Mouse (Mus musculus) stomach, embryonic 15.5 days (tissue): ENCODE results near the gene Fahd2a. TPM values are rescaled to one million over a fixed set of nuclear protein-coding genes. Genes with fewer than 3 reads are reported as not detected.
A peak's percentile ranks its signal among the peaks of the same experiment; 100 is the strongest.

Experiments
- ATAC-seq: fragments of 200-750 bp; cut with Nextera tagmentation; 2 replicates; pipeline ENCODE4 v1.8.0; 2017; ENCODE audit warnings: low read depth, moderate number of reproducible peaks, moderate TSS enrichment; ENCODE audit not compliant: insufficient read depth, low FRiP score
- H3K27ac ChIP-seq: fragments of 300-500 bp; sonication (generic); 2 replicates; pipeline ENCODE4 v1.5.1; 2015; ENCODE audit warnings: mild to moderate bottlenecking, inconsistent platforms
- H3K27me3 ChIP-seq: fragments of 300-500 bp; sonication (generic); replicated peaks from 2 replicates; pipeline ENCODE4 v1.6.1; 2015; ENCODE audit warnings: inconsistent platforms
- H3K36me3 ChIP-seq: fragments of 300-500 bp; sonication (generic); 2 replicates; pipeline ENCODE4 v1.6.1; 2015; ENCODE audit warnings: inconsistent platforms
- H3K4me1 ChIP-seq: fragments of 300-500 bp; sonication (generic); 2 replicates; pipeline ENCODE4 v1.6.1; 2015; ENCODE audit warnings: inconsistent platforms
- H3K4me2 ChIP-seq: fragments of 300-500 bp; sonication (generic); 2 replicates; pipeline ENCODE4 v1.6.1; 2015; ENCODE audit warnings: mild to moderate bottlenecking, inconsistent platforms
- H3K4me3 ChIP-seq: fragments of 300-500 bp; sonication (generic); replicated peaks from 2 replicates; pipeline ENCODE4 v1.5.1; 2015; ENCODE audit warnings: inconsistent platforms
- H3K9ac ChIP-seq: fragments of 300-500 bp; sonication (generic); 2 replicates; pipeline ENCODE4 v1.6.1; 2015; ENCODE audit warnings: inconsistent platforms
- H3K9me3 ChIP-seq: fragments of 300-500 bp; sonication (generic); 2 replicates; pipeline ENCODE4 v1.6.1; 2016; ENCODE audit warnings: inconsistent platforms
- WGBS: fragments of 180-500 bp; shearing (Covaris S2); methylation state at CpG from one replicate; pipeline ENCODE4 v1.1.7; 2015; 5-methylcytosine and 5-hydroxymethylcytosine counted together
- polyA plus RNA-seq: library from polyadenylated mRNA; unstranded; fragments of >200 nt; fragmentation: Nextera tagmentation; extraction: Ambion mirVana; gene quantifications from 2 replicates; pipeline ENCODE4 v1.2.1, GENCODE M21; 2015

The Fahd2a gene
- polyA plus RNA-seq = 24.6 and 25.2 TPM in 2 replicates

- Histone ChIP-seq H3K27ac (peak within 1 kb of the TSS; percentile 44; the same call in 1 of the 2 replicates), H3K4me1 (peaks cover 11% of the 10 kb centered on the region; the same call in 1 of the 2 replicates), H3K9ac (peak within 1 kb of the TSS; percentile 48), H3K4me3 (peak within 1 kb of the TSS; percentile 76), H3K36me3 (no peaks in the 10 kb centered on the region), H3K9me3 (no peaks in the 10 kb centered on the region), H3K4me2 (peak within 1 kb of the TSS; percentile 83), H3K27me3 (no peaks in the 10 kb centered on the region)
- WGBS = 4% methylated on average over 36 of the region's 37 CpGs
- peak; percentile 91 for ATAC-seq
These were observed at the start of gene Fahd2a for GRCm38 (mm10) chr2:127444055-127444789. Gene Fahd2a (minus strand): TSS chr2:127444565.

- WGBS = 8% methylated on average over 19 of the region's 19 CpGs
- no peaks in the 10 kb centered on the region for H3K36me3 ChIP-seq
- peak overlapping the region; percentile 53 for H3K4me2 ChIP-seq
- peaks cover 49% of the 10 kb centered on the region for H3K27me3 ChIP-seq
- H3K4me1 ChIP-seq = peaks cover 23% of the 10 kb centered on the region
- no peak overlapping the region for H3K9ac ChIP-seq
- ATAC-seq = peak; percentile 44
- H3K4me3 ChIP-seq = peak overlapping the region; percentile 19
- H3K9me3 ChIP-seq = no peaks in the 10 kb centered on the region
- no peak overlapping the region for H3K27ac ChIP-seq
These were observed 40.3 kb upstream of the Fahd2a start for GRCm38 (mm10) chr2:127484476-127485170.

GRCm38 (mm10) chr2:127483001-127483400, 38.6 kb upstream of the Fahd2a start:
- peak overlapping the region; percentile 92 for H3K4me2 ChIP-seq
- peak overlapping the region; percentile 35; the same call in 1 of the 2 replicates for H3K27ac ChIP-seq
- H3K9me3 ChIP-seq = no peaks in the 10 kb centered on the region
- peaks cover 52% of the 10 kb centered on the region for H3K27me3 ChIP-seq
- peak overlapping the region; percentile 56 for H3K4me3 ChIP-seq
- no peak for ATAC-seq
- H3K4me1 ChIP-seq = peaks cover 23% of the 10 kb centered on the region
- no peak overlapping the region for H3K9ac ChIP-seq
- 0% methylated on average over 21 of the region's 21 CpGs for WGBS
- H3K36me3 ChIP-seq = no peaks in the 10 kb centered on the region

- Histone ChIP-seq H3K27me3 (peaks cover 52% of the 10 kb centered on the region), H3K9me3 (no peaks in the 10 kb centered on the region), H3K4me3 (peak overlapping the region; percentile 56), H3K27ac (peak overlapping the region; percentile 35; the same call in 1 of the 2 replicates), H3K4me2 (peak overlapping the region; percentile 92), H3K9ac (no peak overlapping the region; the same call in 1 of the 2 replicates), H3K4me1 (peaks cover 23% of the 10 kb centered on the region), H3K36me3 (no peaks in the 10 kb centered on the region)
- WGBS = under 1% methylated on average over 21 of the region's 21 CpGs
- ATAC-seq = peak; percentile 81
These were observed 38.2 kb upstream of the Fahd2a start for GRCm38 (mm10) chr2:127482533-127482911.

GRCm38 (mm10) chr2:127481841-127482532, 37.6 kb upstream of the Fahd2a start:
- Histone ChIP-seq H3K4me1 (peaks cover 23% of the 10 kb centered on the region), H3K27me3 (peaks cover 52% of the 10 kb centered on the region), H3K4me3 (peak overlapping the region; percentile 56), H3K9ac (no peak overlapping the region; the same call in 1 of the 2 replicates), H3K9me3 (no peaks in the 10 kb centered on the region), H3K27ac (no peak overlapping the region), H3K4me2 (peak overlapping the region; percentile 92), H3K36me3 (no peaks in the 10 kb centered on the region)
- WGBS = under 1% methylated on average over 55 of the region's 59 CpGs
- ATAC-seq = peak; percentile 27; the same call in 1 of the 2 replicates

GRCm38 (mm10) chr2:127479763-127480162, 35.4 kb upstream of the Fahd2a start:
- Histone ChIP-seq H3K4me3 (no peak overlapping the region), H3K9ac (no peak overlapping the region), H3K36me3 (no peaks in the 10 kb centered on the region), H3K27ac (no peak overlapping the region), H3K27me3 (peaks cover 52% of the 10 kb centered on the region), H3K4me2 (no peak overlapping the region), H3K9me3 (no peaks in the 10 kb centered on the region), H3K4me1 (peaks cover 23% of the 10 kb centered on the region)
- WGBS = 67% methylated on average over 10 of the region's 10 CpGs
- no peak for ATAC-seq

- ATAC-seq = no peak
- Histone ChIP-seq H3K27ac (no peak overlapping the region), H3K36me3 (no peaks in the 10 kb centered on the region), H3K27me3 (peaks cover 49% of the 10 kb centered on the region), H3K4me2 (no peak overlapping the region), H3K4me1 (peaks cover 18% of the 10 kb centered on the region), H3K4me3 (no peak overlapping the region), H3K9me3 (no peaks in the 10 kb centered on the region), H3K9ac (no peak overlapping the region)
- WGBS = 63% methylated on average over 4 of the region's 4 CpGs
These were observed 34.8 kb upstream of the Fahd2a start for GRCm38 (mm10) chr2:127479210-127479609.

GRCm38 (mm10) chr2:127472279-127472678, 27.9 kb upstream of the Fahd2a start:
- H3K9ac ChIP-seq = no peak overlapping the region
- H3K27ac ChIP-seq = no peak overlapping the region
- 55% methylated on average over 3 of the region's 3 CpGs for WGBS
- no peak overlapping the region for H3K4me3 ChIP-seq
- H3K27me3 ChIP-seq = no peaks in the 10 kb centered on the region
- no peaks in the 10 kb centered on the region for H3K36me3 ChIP-seq
- H3K4me2 ChIP-seq = no peak overlapping the region
- no peaks in the 10 kb centered on the region for H3K9me3 ChIP-seq
- no peaks in the 10 kb centered on the region for H3K4me1 ChIP-seq
- no peak for ATAC-seq

- no peaks in the 10 kb centered on the region for H3K27me3 ChIP-seq
- no peak for ATAC-seq
- no peaks in the 10 kb centered on the region for H3K9me3 ChIP-seq
- WGBS = 84% methylated on average over 8 of the region's 8 CpGs
- no peak overlapping the region for H3K9ac ChIP-seq
- no peak overlapping the region for H3K27ac ChIP-seq
- H3K36me3 ChIP-seq = no peaks in the 10 kb centered on the region
- no peaks in the 10 kb centered on the region for H3K4me1 ChIP-seq
- no peak overlapping the region for H3K4me2 ChIP-seq
- no peak overlapping the region for H3K4me3 ChIP-seq
These were observed 26.9 kb upstream of the Fahd2a start for GRCm38 (mm10) chr2:127471281-127471680.

- H3K9me3 ChIP-seq = no peaks in the 10 kb centered on the region
- no peak overlapping the region for H3K4me3 ChIP-seq
- no peaks in the 10 kb centered on the region for H3K4me1 ChIP-seq
- no peak overlapping the region for H3K9ac ChIP-seq
- H3K4me2 ChIP-seq = no peak overlapping the region
- no peak overlapping the region for H3K27ac ChIP-seq
- WGBS = 62% methylated on average over 10 of the region's 10 CpGs
- H3K36me3 ChIP-seq = no peaks in the 10 kb centered on the region
- no peak for ATAC-seq
- H3K27me3 ChIP-seq = no peaks in the 10 kb centered on the region
These were observed 26.3 kb upstream of the Fahd2a start for GRCm38 (mm10) chr2:127470661-127471060.

GRCm38 (mm10) chr2:127470183-127470582, 25.8 kb upstream of the Fahd2a start:
- 84% methylated on average over 5 of the region's 5 CpGs for WGBS
- Histone ChIP-seq H3K27me3 (no peaks in the 10 kb centered on the region), H3K9ac (no peak overlapping the region), H3K4me2 (no peak overlapping the region), H3K27ac (no peak overlapping the region), H3K4me1 (no peaks in the 10 kb centered on the region), H3K4me3 (no peak overlapping the region), H3K36me3 (no peaks in the 10 kb centered on the region), H3K9me3 (no peaks in the 10 kb centered on the region)
- ATAC-seq = no peak
